Mouse (Mus musculus): ENCODE measurements around the gene Gnb2.

The Gnb2 gene

GRCm38 (mm10) chr5:137539291-137539801 lies 6.0 kb upstream of the Gnb2 start:
- peak; percentile 86 to 90 for DNase-seq

- DNase-seq: no peak
Measured at GRCm38 (mm10) chr5:137537461-137537860, 4.2 kb upstream of the Gnb2 start.

DNA sequence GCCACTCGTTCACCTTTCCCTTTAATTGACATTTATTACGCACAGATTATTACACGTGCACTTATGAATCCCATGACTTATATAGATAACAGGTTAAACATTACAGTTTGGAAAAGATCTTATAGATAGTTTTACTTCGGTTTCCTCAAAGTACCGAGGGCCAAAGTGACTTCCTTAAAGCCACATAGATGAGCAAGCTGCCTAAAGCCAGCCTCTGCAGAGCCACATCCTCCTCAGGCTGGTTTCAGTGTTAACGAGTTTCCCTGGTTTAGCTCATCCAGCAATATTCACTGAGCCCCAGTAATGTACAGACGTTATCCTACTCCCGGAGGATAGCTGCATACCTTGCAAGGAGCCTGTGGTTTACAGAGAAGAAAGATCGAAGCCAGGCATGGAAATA lies 2.0 kb upstream of the Gnb2 start:
- no peak for DNase-seq

DNA sequence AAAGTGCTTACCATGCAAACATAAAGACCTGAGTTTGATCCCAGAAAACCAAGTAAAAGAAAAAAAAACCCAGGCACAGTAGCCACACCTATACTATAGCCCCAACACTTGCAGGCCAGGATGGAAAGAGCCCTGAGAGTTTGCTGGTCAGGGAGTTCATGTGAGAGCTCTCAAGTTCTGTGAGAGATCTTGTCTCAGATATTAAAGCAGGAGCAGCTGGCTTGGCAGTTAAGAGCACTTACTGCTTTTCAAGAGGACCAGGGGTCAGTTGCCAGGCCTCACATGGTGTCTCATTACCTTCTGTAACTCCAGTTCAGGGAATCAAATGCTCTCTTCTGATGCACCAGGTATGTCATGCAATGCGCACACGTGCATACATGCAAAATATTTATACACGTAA lies 1.5 kb upstream of the Gnb2 start:
- no peak for DNase-seq

GRCm38 (mm10) chr5:137532808-137533116 lies 548 bp downstream of the Gnb2 start:
- DNase-seq: no peak

GRCm38 (mm10) chr5:137532131-137532807 lies 1.0 kb downstream of the Gnb2 start:
- peak; percentile 51 to 69 for DNase-seq

GRCm38 (mm10) chr5:137531414-137532130 lies 1.7 kb downstream of the Gnb2 start:
- peak; percentile 85 to 87 for DNase-seq

- DNase-seq: peak; percentile 83 to 88
Measured at GRCm38 (mm10) chr5:137530588-137531413, 2.5 kb downstream of the Gnb2 start.

DNA sequence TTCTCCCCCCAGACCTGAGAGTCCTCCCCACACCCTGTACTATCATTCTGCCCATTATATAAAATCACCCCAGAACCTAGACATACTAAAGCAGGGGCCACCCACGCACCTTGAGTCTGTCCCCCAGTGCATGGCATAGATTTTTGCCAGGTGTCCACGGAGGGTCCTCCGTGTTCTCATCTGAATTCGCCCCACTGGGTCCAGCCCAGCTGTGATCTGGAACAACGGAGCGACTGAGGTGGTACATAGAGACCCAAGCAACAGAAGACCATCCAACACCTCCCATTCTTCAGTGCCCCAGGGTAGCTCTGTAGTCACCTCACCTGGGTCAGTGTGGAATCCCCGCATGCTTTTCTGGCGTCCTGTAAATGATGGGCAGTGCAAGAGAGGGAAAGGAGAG lies 3.2 kb downstream of the Gnb2 start:
- DNase-seq: peak in 1 of 2 experiments; percentile 32

DNA sequence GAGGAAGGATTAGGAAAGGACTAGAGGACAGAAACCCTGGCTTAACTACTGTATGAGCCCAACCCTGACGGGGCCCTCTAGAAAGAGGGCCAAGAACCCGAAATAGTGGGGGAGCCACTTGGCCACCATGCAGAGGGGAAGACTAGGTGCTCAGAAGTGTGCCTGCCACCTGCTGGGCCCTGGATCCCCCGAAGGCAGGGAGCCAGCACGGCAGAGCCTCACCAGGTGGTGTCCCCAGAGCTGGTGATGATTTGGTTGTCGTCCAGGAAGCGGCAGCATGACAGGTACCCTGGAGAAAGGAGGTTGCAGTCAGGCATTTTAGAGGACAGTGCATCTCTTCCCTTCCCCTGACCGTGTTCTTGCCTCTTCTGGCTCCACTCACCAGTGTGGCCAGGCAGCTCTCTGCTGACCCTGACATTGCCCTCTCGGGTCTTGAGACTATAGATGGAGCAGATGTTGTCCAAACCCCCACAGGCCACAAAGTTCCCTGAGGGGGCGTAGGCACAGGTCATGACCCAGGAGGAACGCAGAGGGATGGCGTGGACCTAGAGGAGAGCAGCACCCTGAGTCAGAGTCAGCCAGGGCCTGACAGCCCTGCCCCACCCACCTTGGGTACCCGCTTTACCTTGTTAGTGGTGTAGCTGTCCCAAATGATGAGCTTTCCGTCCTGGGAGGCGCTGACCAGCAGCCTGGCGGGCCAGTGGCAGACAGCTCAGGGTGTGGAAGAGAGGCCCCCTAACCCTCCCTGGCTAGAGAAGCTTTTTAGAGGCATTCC lies 3.9 kb downstream of the Gnb2 start:
- DNase-seq: peak in 1 of 2 experiments; percentile 49

- DNase-seq: peak in 1 of 2 experiments; percentile 42
Measured at GRCm38 (mm10) chr5:137528247-137528968, 4.9 kb downstream of the Gnb2 start.

- DNase-seq: no peak
Measured at GRCm38 (mm10) chr5:137527413-137527812, 5.9 kb downstream of the Gnb2 start.

DNA sequence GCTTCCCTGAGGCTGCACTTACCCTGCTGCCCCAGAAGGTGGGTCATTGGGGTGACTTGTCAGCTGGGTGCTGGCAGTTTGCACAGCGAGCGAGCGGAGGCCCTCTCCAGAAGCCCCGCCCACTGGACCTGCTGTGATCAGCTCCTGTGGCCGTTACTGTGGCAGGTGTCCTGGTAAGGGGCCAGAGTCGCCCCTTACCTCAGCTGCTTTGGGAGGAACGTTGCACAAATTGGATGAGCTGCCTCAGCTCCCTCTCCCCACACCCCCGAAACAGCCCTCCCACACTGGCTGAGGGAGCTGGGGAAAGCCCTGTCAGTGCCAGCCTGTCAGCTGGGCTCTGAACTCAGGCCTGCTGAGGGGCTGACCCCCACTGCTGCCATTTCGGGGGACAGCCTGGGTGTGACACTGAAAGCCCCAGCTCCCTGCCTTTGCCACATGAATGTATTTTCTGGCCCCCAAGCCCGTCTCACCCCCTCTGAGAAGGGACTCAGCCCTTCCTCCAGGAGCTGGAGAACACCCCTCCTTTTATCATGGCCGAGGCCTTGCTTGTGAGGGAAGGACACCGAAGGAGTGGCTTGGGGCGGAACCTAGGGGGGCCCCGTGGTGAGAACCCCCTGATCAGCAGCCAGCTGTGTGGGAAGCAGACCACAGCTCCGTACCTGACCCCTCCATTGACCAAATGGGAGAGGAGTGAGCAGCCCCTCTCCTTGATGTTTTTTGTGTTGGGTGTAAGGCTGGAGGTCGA lies 6.9 kb downstream of the Gnb2 start:
- DNase-seq: peak; percentile 81 to 86

DNA sequence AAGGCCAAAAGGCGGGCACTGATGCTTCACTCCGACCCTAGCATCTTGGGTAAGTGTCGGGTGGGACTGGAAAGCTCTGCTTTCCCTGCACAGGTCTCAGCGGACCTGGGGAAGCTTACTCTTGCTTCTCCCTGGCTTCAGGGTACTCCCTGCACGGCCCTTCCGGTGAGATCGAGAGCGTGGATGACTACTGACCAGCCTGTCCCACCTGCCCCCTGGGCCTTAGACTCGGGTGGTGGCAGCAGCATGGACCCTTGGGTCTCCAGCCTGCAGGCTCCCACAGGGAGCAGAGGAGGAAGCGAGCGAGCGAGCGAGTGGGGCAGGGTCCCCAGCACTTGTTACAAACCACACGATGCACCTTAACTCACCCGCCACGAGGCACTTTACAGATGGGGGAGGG lies 7.8 kb downstream of the Gnb2 start:
- peak in 1 of 2 experiments; percentile 39 for DNase-seq

DNA sequence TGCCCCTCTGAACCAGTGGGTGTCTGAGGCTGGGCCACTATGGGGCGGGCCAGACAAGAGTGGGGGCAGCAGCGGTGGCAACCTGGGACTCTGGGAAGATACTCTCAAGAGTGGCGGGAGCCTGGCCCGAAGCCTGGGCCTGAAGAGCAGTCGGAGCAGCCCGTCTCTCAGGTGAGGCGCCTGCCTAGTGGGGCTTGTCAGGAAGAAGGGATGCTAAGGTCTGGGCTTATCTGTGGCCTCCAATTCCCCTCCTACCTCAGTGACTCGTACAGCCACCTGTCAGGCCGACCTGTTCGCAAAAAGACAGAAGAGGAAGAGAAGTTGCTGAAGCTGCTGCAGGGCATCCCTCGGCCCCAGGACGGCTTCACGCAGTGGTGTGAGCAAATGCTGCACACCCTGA lies 8.6 kb downstream of the Gnb2 start:
- peak in 1 of 2 experiments; percentile 29 for DNase-seq

GRCm38 (mm10) chr5:137524251-137524515 lies 9.1 kb downstream of the Gnb2 start:
- peak; percentile 51 to 52 for DNase-seq

DNA sequence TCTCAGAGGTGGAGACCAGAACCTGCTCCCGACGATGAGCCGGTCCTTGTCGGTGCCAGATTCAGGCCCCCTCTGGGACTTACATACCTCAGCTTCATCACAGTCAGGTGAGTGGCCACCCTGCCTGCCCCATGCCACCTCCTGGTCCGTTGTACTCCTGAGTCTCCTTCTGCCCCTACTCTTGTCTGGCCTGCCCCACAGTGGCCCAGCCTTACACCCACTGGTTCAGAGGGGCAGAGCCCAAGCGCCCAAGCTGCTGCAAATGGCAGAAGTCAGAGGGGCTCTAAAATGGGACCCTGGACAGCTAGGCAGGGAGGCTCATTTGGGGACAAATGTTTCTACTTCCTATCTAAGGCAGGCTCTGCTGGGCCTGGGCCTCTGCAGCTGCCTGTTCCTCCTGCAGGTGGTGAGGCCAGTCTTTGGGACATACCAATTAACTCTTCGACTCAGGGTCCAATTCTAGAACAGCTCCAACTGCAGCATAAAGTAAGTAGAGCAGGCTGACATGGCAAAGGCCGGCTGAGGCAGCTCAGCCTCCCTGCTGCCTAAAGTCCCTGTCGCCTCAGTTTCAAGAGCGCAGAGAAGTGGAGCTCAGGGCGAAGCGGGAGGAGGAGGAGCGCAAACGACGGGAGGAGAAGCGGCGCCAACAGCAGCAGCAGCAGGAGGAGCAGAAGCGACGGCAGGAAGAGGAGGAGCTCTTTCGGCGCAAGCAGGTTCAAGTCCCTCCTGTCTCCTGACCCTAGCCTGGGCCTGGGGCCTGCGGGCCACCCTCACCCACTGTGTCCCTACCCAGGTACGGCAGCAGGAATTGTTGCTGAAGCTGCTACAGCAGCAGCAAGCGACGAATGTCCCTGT lies 9.7 kb downstream of the Gnb2 start:
- DNase-seq: peak; percentile 3 to 24

- DNase-seq: peak in 1 of 2 experiments; percentile 9
Measured at GRCm38 (mm10) chr5:137522711-137523110, 10.6 kb downstream of the Gnb2 start.

GRCm38 (mm10) chr5:137521861-137522260 lies 11.4 kb downstream of the Gnb2 start:
- DNase-seq: no peak
